Mouse (Mus musculus): ENCODE results near the gene Sp3. TPM values are rescaled to one million over a fixed set of nuclear protein-coding genes. Genes with fewer than 3 reads are reported as not detected.
"Not testable (repeated sequence)": the region's sequence is repeated elsewhere in the genome, so short reads cannot be mapped to it uniquely, and the experiment has no call there.

Gene Sp3
- total RNA-seq, 1 experiment: 60.6 TPM

DNA sequence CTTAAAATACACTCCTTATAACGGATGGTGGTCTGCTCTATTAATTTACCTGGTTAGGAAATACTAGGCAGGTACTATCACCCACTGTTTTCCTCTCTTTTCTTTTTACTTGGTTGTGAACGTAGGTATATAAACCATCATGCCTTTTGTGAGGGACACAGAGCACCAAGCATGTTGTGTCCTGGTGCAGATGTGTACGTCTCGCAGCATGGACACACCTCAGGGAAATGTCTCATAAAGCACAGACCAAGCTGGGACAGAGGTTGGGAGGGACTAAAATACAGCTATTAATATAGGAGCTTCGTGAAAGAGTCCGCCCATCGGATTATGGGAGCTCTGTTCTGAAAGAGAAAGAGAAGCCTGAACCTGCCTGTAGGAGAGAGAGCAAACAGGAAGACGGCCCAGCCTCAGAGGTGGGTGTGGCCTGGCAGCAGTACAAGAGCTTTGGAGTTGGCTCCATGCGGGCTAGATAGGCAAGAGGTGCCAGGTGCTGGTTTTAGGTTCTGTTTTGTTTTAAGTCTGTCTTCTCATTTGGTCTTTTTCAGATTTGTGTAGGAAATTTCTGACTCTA, 16.6 kb upstream of the Sp3 start:
- in situ Hi-C loops (cut with MboI; ENCODE audit: low sequenced_read_pairs in 2 of 2, unreplicated experiment in 2 of 2): no loop called here
- H3K9me3 ChIP-seq (ENCODE audit: control insufficient read depth, insufficient read depth, low read depth, low read length): no peaks in the 10 kb centered on the region
- no peak for TF ChIP-seq ZC3H11A (IDR thresholded peaks at IDR 0.05; ENCODE audit: borderline replicate concordance, low read depth, low read length)
- no peak for TF ChIP-seq HCFC1 (IDR thresholded peaks at IDR 0.05; ENCODE audit: borderline replicate concordance, insufficient read depth, low read length)
- no peak for TF ChIP-seq ZNF384 (IDR thresholded peaks at IDR 0.05; ENCODE audit: low read depth, low read length)
- TF ChIP-seq MAFK (IDR thresholded peaks at IDR 0.05; ENCODE audit: insufficient read depth, low read depth, low read length): no peak
- no peak for TF ChIP-seq CHD2 (IDR thresholded peaks at IDR 0.05; ENCODE audit: low read depth, low read length)
- peak overlapping the region; percentile 37; the same call in 1 of the 2 replicates for H3K9ac ChIP-seq (ENCODE audit: insufficient read depth, low read depth, low read length, poor library complexity, severe bottlenecking)
- DNase-seq (ENCODE audit: low read depth, low spot score): no peak
- H3K27ac ChIP-seq (ENCODE audit: insufficient read depth, low read depth, low read length, poor library complexity, severe bottlenecking): peak overlapping the region; percentile 96; the same call in 1 of the 2 replicates
- no peaks in the 10 kb centered on the region for H3K36me3 ChIP-seq (ENCODE audit: control insufficient read depth, insufficient read depth, low read length, poor library complexity, severe bottlenecking)
- H3K4me3 ChIP-seq (ENCODE audit: insufficient read depth in 1 of 2, low read depth in 1 of 2, low read length in 2 of 2, poor library complexity in 1 of 2, severe bottlenecking in 1 of 2): no peak overlapping the region
- peaks cover 7 to 8% of the 10 kb centered on the region in 2 experiments for H3K4me1 ChIP-seq (ENCODE audit: control insufficient read depth in 2 of 2, insufficient read depth in 2 of 2, low read length in 2 of 2, poor library complexity in 1 of 2)

DNA sequence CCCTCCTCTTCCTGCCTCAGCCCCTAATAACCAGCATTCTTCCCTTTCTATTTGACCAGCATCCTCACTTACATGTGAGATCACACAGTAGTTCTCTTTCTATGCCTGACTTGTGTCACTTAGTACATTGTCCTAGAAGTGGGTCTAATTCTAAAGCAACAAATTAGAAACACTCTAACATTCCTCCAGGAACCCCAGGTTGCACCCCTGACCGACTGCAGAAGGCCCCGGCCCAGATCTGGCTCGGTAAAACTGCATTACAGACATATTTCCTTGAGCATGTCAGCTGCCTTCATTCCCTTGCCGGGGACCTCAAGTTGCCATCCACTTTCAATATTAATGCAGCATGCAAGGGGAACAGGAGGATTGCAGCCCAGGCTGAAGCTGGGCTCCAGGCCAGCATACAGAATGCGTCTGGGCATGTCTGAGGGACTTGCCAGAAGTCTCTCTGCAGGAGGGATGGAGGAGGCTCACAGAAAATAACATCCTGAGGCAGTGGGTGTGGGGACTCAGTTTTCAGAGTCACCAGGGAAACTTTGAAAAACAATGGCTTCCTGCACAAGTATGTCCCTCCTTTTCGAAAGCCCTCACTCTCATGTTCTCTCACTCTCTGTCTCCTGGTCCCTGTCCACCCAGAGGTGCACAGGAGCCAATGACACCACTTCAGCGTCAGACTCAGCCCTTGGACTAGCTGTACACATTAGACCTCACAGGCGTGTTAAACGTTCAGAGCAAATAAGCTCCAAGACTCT, 15.3 kb upstream of the Sp3 start:
- TF ChIP-seq ZC3H11A (IDR thresholded peaks at IDR 0.05; ENCODE audit: borderline replicate concordance, low read depth, low read length) (no peak), CHD2 (IDR thresholded peaks at IDR 0.05; ENCODE audit: low read depth, low read length) (no peak), HCFC1 (IDR thresholded peaks at IDR 0.05; ENCODE audit: borderline replicate concordance, insufficient read depth, low read length) (no peak), MAFK (IDR thresholded peaks at IDR 0.05; ENCODE audit: insufficient read depth, low read depth, low read length) (no peak), ZNF384 (IDR thresholded peaks at IDR 0.05; ENCODE audit: low read depth, low read length) (no peak)
- no peaks in the 10 kb centered on the region for H3K9me3 ChIP-seq (ENCODE audit: control insufficient read depth, insufficient read depth, low read depth, low read length)
- H3K4me3 ChIP-seq (ENCODE audit: insufficient read depth in 1 of 2, low read depth in 1 of 2, low read length in 2 of 2, poor library complexity in 1 of 2, severe bottlenecking in 1 of 2): no peak overlapping the region
- peak; percentile 59 for DNase-seq (ENCODE audit: low read depth, low spot score)
- peak overlapping the region; percentile 96 for H3K27ac ChIP-seq (ENCODE audit: insufficient read depth, low read depth, low read length, poor library complexity, severe bottlenecking)
- no peaks in the 10 kb centered on the region for H3K36me3 ChIP-seq (ENCODE audit: control insufficient read depth, insufficient read depth, low read length, poor library complexity, severe bottlenecking)
- H3K4me1 ChIP-seq (ENCODE audit: control insufficient read depth in 2 of 2, insufficient read depth in 2 of 2, low read length in 2 of 2, poor library complexity in 1 of 2): peaks cover 7 to 14% of the 10 kb centered on the region in 2 experiments
- peak overlapping the region; percentile 72 for H3K9ac ChIP-seq (ENCODE audit: insufficient read depth, low read depth, low read length, poor library complexity, severe bottlenecking)
- in situ Hi-C loops (cut with MboI; ENCODE audit: low sequenced_read_pairs in 2 of 2, unreplicated experiment in 2 of 2): no loop called here

DNA sequence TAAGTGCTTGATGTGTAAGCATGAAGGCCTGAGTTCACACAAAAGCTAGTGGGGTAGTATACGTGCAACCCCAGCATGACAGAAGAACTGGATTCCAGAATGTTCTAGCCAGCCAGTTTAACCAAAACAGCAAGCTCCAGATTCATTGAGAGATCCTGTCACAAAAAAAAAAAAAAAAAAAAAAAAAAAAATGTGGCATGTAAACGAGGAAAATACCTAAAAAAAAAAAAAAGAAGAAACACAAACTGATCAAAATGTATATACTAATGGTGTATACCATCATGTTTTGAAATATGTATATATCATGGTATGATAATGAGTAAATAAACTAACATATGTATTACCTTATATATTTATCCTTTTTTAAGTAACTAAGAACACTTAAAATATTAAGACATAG, 13.9 kb upstream of the Sp3 start:
- TF ChIP-seq ZNF384 (IDR thresholded peaks at IDR 0.05; ENCODE audit: low read depth, low read length) (peak; percentile 53; the same call in 1 of the 2 replicates), MAFK (IDR thresholded peaks at IDR 0.05; ENCODE audit: insufficient read depth, low read depth, low read length) (no peak), HCFC1 (IDR thresholded peaks at IDR 0.05; ENCODE audit: borderline replicate concordance, insufficient read depth, low read length) (no peak)
- H3K9me3 ChIP-seq (ENCODE audit: control insufficient read depth, insufficient read depth, low read depth, low read length): peaks cover 2% of the 10 kb centered on the region; the same call in 1 of the 2 replicates
- H3K9ac ChIP-seq (ENCODE audit: insufficient read depth, low read depth, low read length, poor library complexity, severe bottlenecking): no peak overlapping the region
- in situ Hi-C loops (cut with MboI; ENCODE audit: low sequenced_read_pairs in 2 of 2, unreplicated experiment in 2 of 2): no loop called here
- peaks cover 7 to 14% of the 10 kb centered on the region in 2 experiments for H3K4me1 ChIP-seq (ENCODE audit: control insufficient read depth in 2 of 2, insufficient read depth in 2 of 2, low read length in 2 of 2, poor library complexity in 1 of 2)
- no peak for DNase-seq (ENCODE audit: low read depth, low spot score)
- no peak overlapping the region for H3K27ac ChIP-seq (ENCODE audit: insufficient read depth, low read depth, low read length, poor library complexity, severe bottlenecking)
- H3K4me3 ChIP-seq (ENCODE audit: insufficient read depth in 1 of 2, low read depth in 1 of 2, low read length in 2 of 2, poor library complexity in 1 of 2, severe bottlenecking in 1 of 2): no peak overlapping the region
- H3K36me3 ChIP-seq (ENCODE audit: control insufficient read depth, insufficient read depth, low read length, poor library complexity, severe bottlenecking): no peaks in the 10 kb centered on the region; the same call in 1 of the 2 replicates

DNA sequence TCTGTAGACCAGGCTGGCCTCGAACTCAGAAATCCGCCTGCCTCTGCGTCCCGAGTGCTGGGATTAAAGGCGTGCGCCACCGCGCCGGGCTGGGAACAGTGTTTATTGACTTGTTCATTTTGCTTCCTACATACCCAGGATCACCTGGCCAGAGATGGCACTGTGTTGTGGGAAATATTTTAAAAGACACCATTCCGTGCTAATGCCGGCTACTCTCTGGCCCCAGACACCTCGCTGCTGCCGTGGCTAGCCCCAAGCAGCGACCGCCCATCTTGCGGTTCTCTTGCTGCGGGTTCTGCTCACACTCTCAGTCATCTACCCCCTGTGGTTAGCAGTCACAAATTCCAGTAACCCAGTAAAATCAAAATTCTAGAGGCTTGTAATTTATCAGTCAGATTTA, 12.3 kb upstream of the Sp3 start:
- H3K9me3 ChIP-seq (ENCODE audit: control insufficient read depth, insufficient read depth, low read depth, low read length): peaks cover 2% of the 10 kb centered on the region; the same call in 1 of the 2 replicates
- TF ChIP-seq CHD2 (IDR thresholded peaks at IDR 0.05; ENCODE audit: low read depth, low read length) (no peak), ZNF384 (IDR thresholded peaks at IDR 0.05; ENCODE audit: low read depth, low read length) (no peak), HCFC1 (IDR thresholded peaks at IDR 0.05; ENCODE audit: borderline replicate concordance, insufficient read depth, low read length) (no peak), ZC3H11A (IDR thresholded peaks at IDR 0.05; ENCODE audit: borderline replicate concordance, low read depth, low read length) (no peak), MAFK (IDR thresholded peaks at IDR 0.05; ENCODE audit: insufficient read depth, low read depth, low read length) (no peak)
- DNase-seq (ENCODE audit: low read depth, low spot score): no peak
- in situ Hi-C loops (cut with MboI; ENCODE audit: low sequenced_read_pairs in 2 of 2, unreplicated experiment in 2 of 2): no loop called here
- H3K9ac ChIP-seq (ENCODE audit: insufficient read depth, low read depth, low read length, poor library complexity, severe bottlenecking): peak overlapping the region; percentile 41; the same call in 1 of the 2 replicates
- H3K4me3 ChIP-seq (ENCODE audit: insufficient read depth in 1 of 2, low read depth in 1 of 2, low read length in 2 of 2, poor library complexity in 1 of 2, severe bottlenecking in 1 of 2): peak overlapping the region; percentile 26 to 52; a peak in 3 of 4 replicates
- H3K27ac ChIP-seq (ENCODE audit: insufficient read depth, low read depth, low read length, poor library complexity, severe bottlenecking): peak overlapping the region; percentile 13; the same call in 1 of the 2 replicates
- H3K36me3 ChIP-seq (ENCODE audit: control insufficient read depth, insufficient read depth, low read length, poor library complexity, severe bottlenecking): peaks cover 2% of the 10 kb centered on the region; the same call in 1 of the 2 replicates
- H3K4me1 ChIP-seq (ENCODE audit: control insufficient read depth in 2 of 2, insufficient read depth in 2 of 2, low read length in 2 of 2, poor library complexity in 1 of 2): peaks cover 7 to 11% of the 10 kb centered on the region in 2 experiments

DNA sequence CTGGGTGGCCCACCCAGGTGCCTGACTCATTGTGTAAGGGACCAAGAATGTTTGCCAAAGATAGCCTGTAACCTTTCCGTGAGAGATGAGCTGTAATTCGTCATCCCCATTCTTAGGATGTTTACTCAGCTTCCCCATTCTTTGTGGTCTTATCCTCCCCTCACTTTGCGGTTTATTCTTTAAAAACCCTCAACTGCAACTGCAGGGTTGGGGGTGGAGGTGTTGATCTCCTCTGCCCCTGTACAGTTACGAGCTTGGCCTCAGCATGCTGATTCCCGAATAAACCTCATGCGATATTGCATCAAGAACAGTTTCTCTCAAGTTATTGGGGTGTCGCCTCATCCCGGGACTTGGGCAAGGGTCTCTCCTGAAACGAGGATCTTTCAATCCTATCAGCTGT, 8.7 kb upstream of the Sp3 start:
- in situ Hi-C loops (cut with MboI; ENCODE audit: low sequenced_read_pairs in 2 of 2, unreplicated experiment in 2 of 2); H3K9ac ChIP-seq (ENCODE audit: insufficient read depth, low read depth, low read length, poor library complexity, severe bottlenecking); H3K27ac ChIP-seq (ENCODE audit: insufficient read depth, low read depth, low read length, poor library complexity, severe bottlenecking); DNase-seq (ENCODE audit: low read depth, low spot score); H3K36me3 ChIP-seq (ENCODE audit: control insufficient read depth, insufficient read depth, low read length, poor library complexity, severe bottlenecking); H3K4me3 ChIP-seq (ENCODE audit: insufficient read depth in 1 of 2, low read depth in 1 of 2, low read length in 2 of 2, poor library complexity in 1 of 2, severe bottlenecking in 1 of 2); H3K9me3 ChIP-seq (ENCODE audit: control insufficient read depth, insufficient read depth, low read depth, low read length): not testable (repeated sequence)
- H3K4me1 ChIP-seq (ENCODE audit: control insufficient read depth in 2 of 2, insufficient read depth in 2 of 2, low read length in 2 of 2, poor library complexity in 1 of 2): peaks cover 10 to 17% of the 10 kb centered on the region in 2 experiments
